Mouse (Mus musculus): Measurements from ENCODE around the gene Cacna1e. TPM values are rescaled to one million over a fixed set of nuclear protein-coding genes. Genes with fewer than 3 reads are reported as not detected.

The Cacna1e gene
- total RNA-seq, 1 experiment from 2014 or later, result 1.2 TPM

- ATAC-seq (replicated peaks; ENCODE audit: low read depth, poor library complexity, severe bottlenecking), result no peak
These were observed 223.0 kb downstream of the Cacna1e start for GRCm38 (mm10) chr1:154661221-154661864.

GRCm38 (mm10) chr1:154657366-154657765 is 226.9 kb downstream of the Cacna1e start:
- ATAC-seq (replicated peaks; ENCODE audit: low read depth, poor library complexity, severe bottlenecking), result no peak

GRCm38 (mm10) chr1:154653951-154654350 is 230.3 kb downstream of the Cacna1e start:
- no peak for ATAC-seq (replicated peaks; ENCODE audit: low read depth, poor library complexity, severe bottlenecking)

- ATAC-seq (replicated peaks; ENCODE audit: low read depth, poor library complexity, severe bottlenecking), result no peak
These were observed 237.9 kb downstream of the Cacna1e start for GRCm38 (mm10) chr1:154646156-154646950.

- no peak for ATAC-seq (replicated peaks; ENCODE audit: low read depth, poor library complexity, severe bottlenecking)
These were observed 246.5 kb downstream of the Cacna1e start for GRCm38 (mm10) chr1:154637821-154638220.

GRCm38 (mm10) chr1:154635766-154636165 is 248.5 kb downstream of the Cacna1e start:
- no peak for ATAC-seq (replicated peaks; ENCODE audit: low read depth, poor library complexity, severe bottlenecking)

- ATAC-seq (replicated peaks; ENCODE audit: low read depth, poor library complexity, severe bottlenecking), result no peak
These were observed 251.4 kb downstream of the Cacna1e start for GRCm38 (mm10) chr1:154632886-154633285.

GRCm38 (mm10) chr1:154622666-154623653 is 261.3 kb downstream of the Cacna1e start:
- ATAC-seq (replicated peaks; ENCODE audit: low read depth, poor library complexity, severe bottlenecking), result no peak

- no peak for ATAC-seq (replicated peaks; ENCODE audit: low read depth, poor library complexity, severe bottlenecking)
These were observed 266.4 kb downstream of the Cacna1e start for GRCm38 (mm10) chr1:154617743-154618455.

GRCm38 (mm10) chr1:154615759-154616158 is 268.5 kb downstream of the Cacna1e start:
- no peak for ATAC-seq (replicated peaks; ENCODE audit: low read depth, poor library complexity, severe bottlenecking)

- no peak for ATAC-seq (replicated peaks; ENCODE audit: low read depth, poor library complexity, severe bottlenecking)
These were observed 275.8 kb downstream of the Cacna1e start for GRCm38 (mm10) chr1:154608516-154608915.

GRCm38 (mm10) chr1:154607406-154607805 is 276.9 kb downstream of the Cacna1e start:
- ATAC-seq (replicated peaks; ENCODE audit: low read depth, poor library complexity, severe bottlenecking), result no peak

- ATAC-seq (replicated peaks; ENCODE audit: low read depth, poor library complexity, severe bottlenecking), result no peak
These were observed 278.7 kb downstream of the Cacna1e start for GRCm38 (mm10) chr1:154605601-154606000.

GRCm38 (mm10) chr1:154603781-154604180 is 280.5 kb downstream of the Cacna1e start:
- ATAC-seq (replicated peaks; ENCODE audit: low read depth, poor library complexity, severe bottlenecking), result no peak

- no peak for ATAC-seq (replicated peaks; ENCODE audit: low read depth, poor library complexity, severe bottlenecking)
These were observed 281.8 kb downstream of the Cacna1e start for GRCm38 (mm10) chr1:154602531-154602930.

GRCm38 (mm10) chr1:154582516-154582915 is 301.8 kb downstream of the Cacna1e start:
- no peak for ATAC-seq (replicated peaks; ENCODE audit: low read depth, poor library complexity, severe bottlenecking)

GRCm38 (mm10) chr1:154579929-154580328 is 304.4 kb downstream of the Cacna1e start:
- no peak for ATAC-seq (replicated peaks; ENCODE audit: low read depth, poor library complexity, severe bottlenecking)

- ATAC-seq (replicated peaks; ENCODE audit: low read depth, poor library complexity, severe bottlenecking), result no peak
These were observed 305.6 kb downstream of the Cacna1e start for GRCm38 (mm10) chr1:154578748-154579147.

- no peak for ATAC-seq (replicated peaks; ENCODE audit: low read depth, poor library complexity, severe bottlenecking)
These were observed 307.9 kb downstream of the Cacna1e start for GRCm38 (mm10) chr1:154576418-154576817.

GRCm38 (mm10) chr1:154566026-154566425 is 318.3 kb downstream of the Cacna1e start:
- ATAC-seq (replicated peaks; ENCODE audit: low read depth, poor library complexity, severe bottlenecking), result no peak
